Mouse (Mus musculus): ENCODE measurements around the gene Zfhx3.

The Zfhx3 gene

GRCm38 (mm10) chr8:108594361-108595060 is 652.1 kb downstream of the Zfhx3 start:
- DNase-seq (ENCODE audit: low spot score): no peak

DNA sequence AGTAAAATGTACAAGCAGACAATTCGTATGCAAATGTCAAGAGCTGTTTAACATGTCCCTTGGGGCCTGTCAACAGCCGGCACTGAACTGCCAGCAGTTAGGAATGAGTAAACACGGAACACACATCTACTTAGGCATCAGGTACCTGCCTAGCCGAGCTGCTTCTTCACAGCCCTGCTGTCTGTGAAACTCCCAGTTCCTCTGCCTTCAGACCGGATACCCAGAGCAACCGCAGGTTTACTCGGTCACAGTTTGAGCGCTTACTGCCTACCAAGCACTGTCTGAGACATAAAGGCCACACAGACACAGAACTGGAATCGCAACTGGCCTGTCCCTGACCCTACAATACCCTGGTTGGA is 652.6 kb downstream of the Zfhx3 start:
- DNase-seq (ENCODE audit: low spot score): no peak

DNA sequence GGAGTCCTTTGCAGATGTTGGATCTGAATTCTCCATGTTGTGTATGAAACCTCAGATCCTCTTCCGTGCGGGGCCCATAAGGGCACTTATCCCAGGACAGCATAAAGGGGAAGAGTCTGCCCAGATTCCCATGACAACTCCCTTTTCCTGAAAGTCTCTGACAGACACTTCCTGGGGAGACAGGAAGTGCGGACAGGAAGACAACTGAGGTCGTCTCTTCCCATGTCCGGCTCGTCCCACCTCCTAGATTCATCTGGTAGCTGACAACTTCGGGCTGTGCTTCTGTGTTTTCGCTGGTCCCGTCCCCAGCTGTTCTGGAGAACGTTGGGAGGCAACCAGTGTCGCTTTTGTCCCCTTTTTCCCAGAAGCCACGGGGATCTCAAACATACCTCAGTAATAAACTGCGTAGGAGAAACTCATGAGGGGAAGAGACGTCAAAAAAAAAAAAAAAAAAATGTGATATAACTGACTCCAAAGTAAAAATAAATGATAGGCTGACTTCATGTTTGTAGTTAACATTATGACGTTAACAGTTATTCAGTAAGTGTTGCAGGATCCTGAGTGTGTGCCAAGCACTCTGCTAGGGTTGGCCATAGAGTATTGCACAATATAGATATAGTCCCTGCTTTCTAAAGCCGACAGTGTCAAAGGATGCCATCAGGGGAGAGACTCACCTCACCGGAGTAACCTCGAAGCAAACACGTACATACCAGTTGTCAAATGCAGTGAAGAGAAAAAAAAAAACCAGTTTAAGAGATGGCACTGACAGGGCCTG is 653.5 kb downstream of the Zfhx3 start:
- no peak for DNase-seq (ENCODE audit: low spot score)

DNA sequence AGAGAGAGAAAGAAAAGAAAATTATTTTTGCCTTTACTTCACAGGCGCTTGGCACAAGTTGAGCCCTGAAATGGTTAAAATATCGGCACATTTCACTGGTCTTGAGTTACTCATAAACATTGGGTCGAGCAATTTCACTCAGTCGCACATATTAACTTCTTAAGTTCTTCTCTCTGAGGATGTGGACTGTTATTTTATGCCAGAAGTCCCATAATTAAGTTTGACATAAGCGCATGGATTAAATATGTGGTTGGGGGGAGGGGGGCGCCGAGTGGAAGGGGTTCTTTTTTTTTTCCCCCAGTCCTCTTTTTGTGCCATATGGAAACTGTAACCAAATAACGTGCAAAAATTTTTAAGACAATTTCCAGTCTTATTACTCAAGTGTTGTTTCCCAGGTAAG is 656.6 kb downstream of the Zfhx3 start:
- DNase-seq (ENCODE audit: low spot score): no peak

GRCm38 (mm10) chr8:108599558-108599957 is 657.1 kb downstream of the Zfhx3 start:
- DNase-seq (ENCODE audit: low spot score): no peak

DNA sequence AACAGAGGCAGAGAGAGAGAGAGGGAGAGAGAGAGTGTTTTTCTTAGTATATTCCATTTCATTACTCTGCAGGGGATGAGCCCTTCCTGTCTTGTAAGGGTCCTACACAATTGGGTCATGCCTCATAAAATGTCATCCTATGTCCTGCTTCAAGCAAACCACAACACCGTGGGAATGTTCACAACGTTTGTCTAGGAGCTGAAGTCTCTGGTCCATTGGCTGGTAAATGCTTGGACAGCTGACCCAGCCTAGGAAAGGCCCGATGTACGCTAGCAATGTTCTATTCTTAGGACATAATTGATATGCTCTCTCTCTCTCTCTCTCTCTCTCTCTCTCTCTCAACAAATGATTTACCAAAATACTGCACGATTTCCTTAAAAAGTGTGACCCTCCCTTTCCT is 666.2 kb downstream of the Zfhx3 start:
- DNase-seq (ENCODE audit: low spot score): no peak

GRCm38 (mm10) chr8:108609114-108609513 is 666.7 kb downstream of the Zfhx3 start:
- no peak for DNase-seq (ENCODE audit: low spot score)

GRCm38 (mm10) chr8:108611141-108611674 is 668.8 kb downstream of the Zfhx3 start:
- DNase-seq (ENCODE audit: low spot score): no peak

GRCm38 (mm10) chr8:108611792-108612413 is 669.5 kb downstream of the Zfhx3 start:
- DNase-seq (ENCODE audit: low spot score): no peak

DNA sequence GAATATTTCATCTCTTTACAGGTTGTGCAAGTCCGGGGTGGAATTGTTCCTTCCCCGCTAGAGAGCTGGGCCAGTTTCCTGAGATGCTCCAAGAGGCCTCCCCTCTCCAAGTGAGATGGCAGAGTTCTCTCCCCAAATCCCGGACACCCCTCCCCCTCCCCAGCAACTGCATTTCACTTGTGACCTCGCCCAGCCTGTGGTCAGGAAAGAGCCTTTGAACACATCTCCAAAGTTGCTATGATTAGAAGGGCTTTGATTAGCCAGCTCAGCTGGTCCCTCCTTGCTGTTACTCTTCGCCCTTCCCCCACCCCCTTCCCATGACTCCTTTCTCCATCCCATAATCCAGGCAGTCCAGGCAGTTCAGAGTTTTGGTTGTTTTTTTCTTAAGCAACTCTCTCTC is 670.4 kb downstream of the Zfhx3 start:
- DNase-seq (ENCODE audit: low spot score): no peak

DNA sequence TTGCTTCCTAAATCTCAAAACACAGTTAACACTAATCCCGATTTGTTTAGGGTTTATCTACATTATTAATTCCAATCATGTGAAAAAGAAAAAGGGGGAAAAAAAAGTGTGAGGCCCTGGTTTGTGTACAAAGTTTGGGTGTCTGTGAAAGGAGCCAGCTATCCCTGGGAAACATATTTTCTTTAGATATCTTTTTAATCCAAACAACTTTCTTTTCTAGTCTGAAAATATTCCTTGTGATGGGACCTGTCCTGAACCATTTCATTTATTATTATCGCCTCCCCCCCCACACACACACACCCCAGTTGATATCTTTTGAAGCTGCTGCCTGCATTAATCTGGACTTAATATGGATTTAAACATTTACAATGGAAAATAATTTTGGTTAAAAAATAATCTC is 670.8 kb downstream of the Zfhx3 start:
- no peak for DNase-seq (ENCODE audit: low spot score)

GRCm38 (mm10) chr8:108621296-108621695 is 678.9 kb downstream of the Zfhx3 start:
- no peak for DNase-seq (ENCODE audit: low spot score)

DNA sequence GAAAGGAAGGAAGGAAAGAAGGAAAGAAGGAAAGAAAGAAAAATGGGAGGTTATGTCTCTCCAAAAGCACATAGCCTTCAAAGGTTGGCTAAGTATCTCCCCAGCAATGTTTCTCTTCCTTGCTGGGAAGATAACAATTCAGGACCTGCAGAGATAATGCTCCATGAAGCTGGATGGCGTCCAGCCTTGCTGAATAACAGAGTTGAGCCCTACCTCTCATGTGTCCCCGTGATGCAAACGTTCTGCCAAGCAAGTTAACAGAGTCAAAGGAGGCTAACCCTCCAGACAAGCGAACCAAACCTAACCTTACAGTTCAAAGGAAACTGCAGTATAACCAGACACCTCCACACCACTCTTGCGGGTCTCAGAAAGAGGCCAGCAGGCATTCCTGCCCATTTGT is 681.2 kb downstream of the Zfhx3 start:
- DNase-seq (ENCODE audit: low spot score): no peak

- DNase-seq (ENCODE audit: low spot score): no peak
These were observed 683.2 kb downstream of the Zfhx3 start for GRCm38 (mm10) chr8:108625571-108626120.

- DNase-seq (ENCODE audit: low spot score): no peak
These were observed 688.6 kb downstream of the Zfhx3 start for GRCm38 (mm10) chr8:108631069-108631468.

- no peak for DNase-seq (ENCODE audit: low spot score)
These were observed 691.8 kb downstream of the Zfhx3 start for GRCm38 (mm10) chr8:108634282-108634681.

GRCm38 (mm10) chr8:108637887-108638286 is 695.4 kb downstream of the Zfhx3 start:
- DNase-seq (ENCODE audit: low spot score): no peak

DNA sequence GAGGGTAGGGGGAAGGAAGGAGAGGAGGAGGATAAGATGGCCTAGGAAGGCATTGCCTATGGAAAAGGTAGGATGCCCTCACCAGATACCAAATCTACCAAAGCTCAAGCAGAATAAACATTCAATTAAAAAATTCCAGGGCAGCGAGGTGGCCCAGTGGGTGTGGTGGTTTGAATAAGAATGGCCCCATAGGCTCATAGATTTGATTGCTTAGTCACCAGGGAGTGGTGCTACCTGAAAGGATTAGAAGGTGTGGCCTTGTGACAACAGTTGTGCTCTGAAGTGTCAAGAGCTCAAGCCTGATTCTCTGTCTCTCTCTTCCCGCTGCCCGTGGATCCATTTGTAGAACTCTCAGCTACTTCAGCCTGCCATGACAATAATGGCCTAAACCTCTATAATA is 703.2 kb downstream of the Zfhx3 start:
- DNase-seq (ENCODE audit: low spot score): no peak

DNA sequence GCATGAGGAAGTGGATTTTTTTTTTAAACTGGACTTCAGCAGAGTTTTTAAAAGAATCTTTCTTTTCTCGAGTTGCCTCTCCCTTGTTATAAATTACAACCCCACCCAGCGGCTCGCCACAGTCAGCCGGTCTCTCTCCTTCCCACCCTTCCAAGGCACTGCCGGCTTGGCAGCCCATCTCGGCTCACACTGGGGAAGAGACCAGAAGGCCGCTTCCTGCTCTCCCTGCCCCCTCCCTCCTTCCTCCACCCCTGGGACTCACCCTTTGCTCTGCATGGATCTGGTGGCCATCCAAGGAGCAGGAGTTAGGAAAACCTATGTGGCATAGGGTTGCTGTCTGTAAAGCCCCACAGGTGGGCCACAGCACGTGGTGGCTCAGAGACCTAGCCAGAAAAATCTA is 705.1 kb downstream of the Zfhx3 start:
- DNase-seq (ENCODE audit: low spot score): peak; percentile 45

- DNase-seq (ENCODE audit: low spot score): peak; percentile 26
These were observed 706.5 kb downstream of the Zfhx3 start for GRCm38 (mm10) chr8:108648993-108649392.

DNA sequence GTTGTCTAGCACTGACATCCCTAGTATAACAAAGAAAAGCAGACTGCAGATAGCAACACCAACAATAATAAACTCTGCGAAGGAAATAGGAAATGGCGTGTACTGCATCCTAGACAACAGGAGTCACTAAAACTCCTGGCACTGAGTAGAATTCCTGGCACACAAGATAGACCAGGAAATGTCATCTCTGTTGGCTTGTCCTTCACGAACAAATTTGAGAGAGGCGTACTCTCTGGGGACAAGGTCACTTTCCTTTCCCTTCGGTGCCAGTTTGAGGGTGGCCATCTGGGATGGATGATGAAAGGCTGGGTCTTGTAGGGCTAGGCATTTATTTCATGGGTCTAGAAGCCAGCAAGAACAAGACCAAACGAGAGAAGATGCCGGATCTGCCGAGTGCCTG is 708.4 kb downstream of the Zfhx3 start:
- DNase-seq (ENCODE audit: low spot score): peak; percentile 31

DNA sequence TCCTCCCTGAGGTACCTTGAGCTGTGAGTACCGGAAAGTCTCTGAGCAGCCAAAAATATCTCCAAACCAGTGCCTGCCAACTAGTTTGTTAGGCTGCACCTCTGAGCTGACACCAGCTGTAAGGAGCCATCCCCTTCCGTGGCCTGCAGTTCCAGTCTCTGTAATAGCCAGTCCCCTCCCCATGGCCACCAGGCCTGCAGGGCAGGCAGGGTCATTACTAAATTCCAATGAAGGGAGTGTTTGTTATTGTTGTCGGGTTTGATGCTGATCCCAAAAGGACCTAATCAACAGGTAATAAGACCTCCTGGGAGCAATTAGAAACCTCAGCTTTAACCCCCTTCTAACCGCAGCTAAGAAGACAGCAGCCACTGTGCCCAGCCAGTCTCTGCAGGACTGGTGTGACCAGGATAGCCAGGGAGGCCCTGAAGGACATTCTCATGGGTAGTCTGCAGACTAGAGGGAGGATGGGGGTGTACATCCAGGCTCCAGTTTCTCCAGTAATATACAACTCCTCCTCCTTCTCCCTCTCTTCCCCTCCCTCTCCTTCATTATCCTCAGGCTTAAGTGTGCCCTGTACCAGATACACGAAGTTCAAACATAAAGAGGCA is 719.1 kb downstream of the Zfhx3 start:
- no peak for DNase-seq (ENCODE audit: low spot score)
